Mouse (Mus musculus): ENCODE results near the gene 4933424G06Rik.
A peak's percentile ranks its signal among the peaks of the same experiment; 100 is the strongest.
"Not testable (repeated sequence)": the region's sequence is repeated elsewhere in the genome, so short reads cannot be mapped to it uniquely, and the experiment has no call there.

The 4933424G06Rik gene

DNA sequence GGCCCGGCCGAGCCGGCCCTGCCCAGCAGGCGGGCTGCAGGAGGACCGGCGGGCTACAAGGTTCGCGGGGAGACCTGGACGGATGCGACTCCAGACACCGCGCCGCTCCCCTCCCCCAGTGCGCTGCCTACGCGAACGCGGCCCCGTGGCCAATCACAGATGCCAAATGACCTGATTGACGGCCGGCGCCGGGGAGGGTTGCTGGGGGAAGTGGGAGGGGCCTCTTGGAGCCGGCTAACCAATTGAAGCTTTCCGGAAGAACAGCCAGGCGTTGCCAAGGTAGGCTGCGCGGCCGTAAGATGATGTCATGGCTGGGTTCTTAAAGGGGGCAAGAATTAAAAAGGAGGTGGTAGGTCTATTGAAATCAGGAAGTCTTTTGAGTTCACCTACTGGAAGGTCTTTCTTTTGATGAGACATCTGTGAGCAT is at the start of gene 4933424G06Rik:
TSS of gene 4933424G06Rik (plus strand) at position 296 of the 427 bp plus-strand sequence.
- DNase-seq: peak; percentile 98

DNA sequence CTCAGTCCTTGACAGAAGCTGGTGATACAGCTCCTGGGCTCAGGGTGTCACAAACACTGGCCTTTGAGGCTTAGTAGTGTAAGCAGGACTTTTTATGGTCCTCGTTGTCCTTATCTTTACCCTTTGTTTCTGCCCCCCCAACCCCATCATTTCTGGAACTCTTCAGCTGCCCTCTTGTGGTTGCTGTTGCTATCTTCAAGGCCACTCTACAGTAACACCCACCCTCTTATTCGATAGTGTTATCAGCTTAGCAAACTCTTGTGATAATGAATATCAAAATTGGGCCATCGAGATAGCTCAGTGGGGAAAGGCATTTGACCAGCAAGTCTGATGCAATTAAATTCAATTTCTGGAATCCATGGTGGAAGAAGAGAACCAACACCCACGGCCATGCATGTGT is 45.5 kb upstream of the 4933424G06Rik start:
- peak; percentile 45 for DNase-seq

DNA sequence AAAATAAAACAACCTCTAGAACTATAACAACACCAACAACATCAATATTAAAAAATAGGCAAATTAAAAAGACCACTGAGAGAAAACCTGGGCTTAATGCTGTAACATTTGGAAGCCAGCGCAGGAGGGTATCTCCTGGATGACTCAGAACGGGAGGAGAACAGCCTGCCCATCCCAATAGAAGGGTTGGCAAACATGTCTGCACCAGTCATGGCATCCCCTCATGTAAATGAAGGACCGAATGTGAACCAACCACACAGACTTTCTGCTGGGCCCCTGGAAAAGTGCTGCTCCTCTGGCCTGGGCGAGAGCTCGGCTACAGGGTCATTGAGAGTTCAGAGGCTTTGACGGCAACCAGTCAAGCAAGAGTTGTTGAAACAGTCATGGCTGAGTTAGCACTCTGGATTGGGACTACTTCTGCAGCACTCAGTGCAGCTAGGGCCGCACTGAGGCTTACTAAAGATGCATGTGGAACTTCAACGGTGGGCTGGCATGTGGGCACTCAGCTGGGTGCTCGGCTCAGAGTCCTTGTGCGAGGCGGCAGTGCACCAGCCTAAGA is 44.7 kb upstream of the 4933424G06Rik start:
- DNase-seq: no peak

DNA sequence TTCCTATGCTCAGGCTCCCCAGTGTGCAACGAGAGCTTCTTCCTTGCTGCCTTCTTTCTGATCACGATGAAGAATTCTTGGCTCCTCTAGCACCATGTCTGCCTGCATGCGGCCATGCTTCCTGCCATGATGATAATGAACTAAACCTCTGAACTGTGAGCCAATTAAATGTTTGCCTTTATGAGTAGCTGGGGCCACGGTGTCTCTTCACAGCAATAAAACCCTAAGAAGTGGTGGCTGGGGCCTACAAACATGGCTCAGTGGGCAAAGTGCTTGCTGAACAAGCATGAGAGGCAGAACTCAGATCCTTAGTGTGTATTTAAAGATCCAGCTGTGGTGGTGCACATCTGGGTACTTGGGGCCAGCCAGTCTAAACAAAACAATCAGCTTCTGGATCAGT is 44.0 kb upstream of the 4933424G06Rik start:
- no peak for DNase-seq

DNA sequence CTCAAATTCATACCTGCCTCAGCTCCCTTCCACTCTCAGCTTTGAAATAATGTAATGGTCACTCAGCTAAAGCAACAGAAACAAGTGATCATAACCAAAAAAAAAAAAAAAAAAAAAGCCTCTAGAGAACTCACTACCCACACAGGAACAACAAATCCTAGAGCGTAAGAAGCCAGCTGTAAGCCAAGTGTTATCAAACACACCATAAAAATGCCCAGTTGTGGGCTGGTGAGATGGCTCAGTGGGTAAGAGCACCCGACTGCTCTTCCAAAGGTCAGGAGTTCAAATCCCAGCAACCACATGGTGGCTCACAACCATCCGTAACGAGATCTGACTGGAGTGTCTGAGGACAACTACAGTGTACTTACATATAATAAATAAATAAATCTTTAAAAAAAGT is 41.9 kb upstream of the 4933424G06Rik start:
- not testable (repeated sequence) for DNase-seq

DNA sequence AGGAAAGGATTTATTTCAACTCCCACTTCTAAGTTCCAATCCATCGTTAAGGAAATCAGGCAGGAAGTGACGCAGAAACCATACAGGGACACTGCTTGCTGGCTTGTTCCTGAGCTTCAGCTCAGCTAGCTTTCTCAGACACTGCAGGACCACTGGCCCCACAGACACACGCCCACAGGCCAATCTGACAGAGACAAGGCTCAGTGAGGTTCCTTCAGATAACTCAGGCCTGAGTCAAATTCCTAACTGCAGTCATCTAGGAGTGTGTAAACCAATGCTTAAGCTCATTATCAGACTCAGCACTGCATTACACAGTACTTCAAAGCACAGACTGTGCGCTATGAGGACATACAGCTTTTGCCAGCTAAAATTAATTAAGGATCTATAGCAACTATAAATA is 39.7 kb upstream of the 4933424G06Rik start:
- no peak for DNase-seq

DNA sequence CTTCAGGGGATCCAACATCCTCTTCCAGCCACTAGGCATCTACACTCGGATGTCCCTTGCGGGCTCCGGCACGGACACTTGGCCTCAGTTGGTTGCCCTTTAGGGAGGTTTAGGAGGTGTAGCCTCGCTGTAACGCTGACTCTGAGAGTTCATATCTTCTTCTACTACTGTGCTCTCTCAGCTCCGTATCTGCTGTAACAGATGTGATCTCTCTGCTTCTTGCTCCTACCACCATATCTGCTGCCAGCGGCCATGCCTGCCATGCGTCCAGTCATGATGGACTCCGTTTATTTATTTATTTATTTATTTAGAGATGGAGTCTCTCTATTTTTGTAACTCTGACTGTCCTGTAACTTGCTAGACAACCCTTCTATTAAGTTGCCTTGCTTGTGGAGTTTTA is 38.7 kb upstream of the 4933424G06Rik start:
- DNase-seq: no peak

DNA sequence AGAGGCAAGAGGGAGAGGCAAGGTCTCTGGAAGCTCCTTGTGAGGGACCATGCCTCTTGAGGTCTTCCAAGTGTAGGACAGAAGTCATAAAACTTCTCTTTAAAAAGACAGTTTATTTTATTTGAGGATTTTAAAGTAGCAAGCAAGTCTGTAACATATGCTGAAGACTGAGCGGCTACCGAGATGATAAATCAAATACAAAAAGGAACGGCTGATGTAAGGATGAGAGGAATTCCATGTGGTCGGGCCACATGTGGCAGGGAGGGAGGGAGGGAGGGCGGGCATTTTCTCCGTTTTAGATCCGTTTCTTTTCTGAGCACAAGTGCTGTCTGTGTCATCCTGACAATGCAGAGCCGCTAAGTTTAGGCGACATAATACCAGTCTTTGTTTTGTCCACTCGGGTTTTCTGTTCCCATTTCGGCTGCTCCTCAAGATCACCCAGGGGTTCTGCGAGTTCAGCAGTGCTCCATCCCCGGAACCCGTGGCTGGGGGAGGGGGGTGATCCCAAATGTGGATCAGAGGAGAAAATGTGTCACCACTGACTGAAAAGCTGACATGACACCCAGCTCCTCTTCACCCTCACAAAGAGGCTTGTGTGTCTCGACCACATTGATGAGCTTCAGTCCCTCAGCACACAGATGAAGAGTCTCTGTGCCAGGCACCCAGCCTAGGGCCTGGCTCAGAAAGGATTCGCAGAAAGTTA is 37.1 kb upstream of the 4933424G06Rik start:
- no peak for DNase-seq

DNA sequence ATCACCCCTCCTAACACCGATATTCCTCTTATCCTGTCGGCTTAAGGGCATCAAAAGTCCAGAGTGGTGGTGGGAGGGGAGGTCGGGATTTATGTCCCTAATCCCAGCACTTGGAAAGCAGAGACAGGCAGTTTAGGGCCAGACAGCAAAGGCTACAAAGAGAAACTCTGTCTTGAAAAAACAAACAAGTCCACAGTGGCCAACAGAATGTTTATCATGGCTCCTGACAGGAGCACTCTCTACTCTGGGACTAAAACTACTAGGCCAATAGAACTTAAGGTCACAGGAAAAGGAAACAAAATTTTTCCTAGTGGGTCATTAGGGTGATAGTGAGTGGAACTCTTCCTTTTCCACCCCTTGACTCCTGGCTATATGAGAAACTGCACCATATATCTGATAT is 35.0 kb upstream of the 4933424G06Rik start:
- no peak for DNase-seq

DNA sequence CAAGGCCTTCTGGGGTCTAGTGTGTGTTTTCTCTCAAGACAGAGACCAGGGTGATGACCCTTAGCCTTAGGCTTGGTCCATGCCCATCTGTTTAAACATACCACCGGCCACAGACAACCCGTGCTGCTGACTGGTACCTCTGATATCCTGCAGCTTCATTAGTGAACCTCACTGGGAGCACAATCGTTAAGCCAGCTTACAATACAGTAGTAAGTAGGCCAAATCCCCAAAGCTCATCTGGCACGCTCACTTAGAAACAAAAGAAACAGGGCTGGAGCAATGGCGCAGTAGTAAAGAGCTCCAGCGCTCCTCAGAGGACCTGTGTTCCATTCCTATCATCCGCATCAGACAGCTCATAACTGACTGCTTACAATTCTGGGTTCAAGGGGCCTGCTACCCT is 29.1 kb upstream of the 4933424G06Rik start:
- DNase-seq: no peak

DNA sequence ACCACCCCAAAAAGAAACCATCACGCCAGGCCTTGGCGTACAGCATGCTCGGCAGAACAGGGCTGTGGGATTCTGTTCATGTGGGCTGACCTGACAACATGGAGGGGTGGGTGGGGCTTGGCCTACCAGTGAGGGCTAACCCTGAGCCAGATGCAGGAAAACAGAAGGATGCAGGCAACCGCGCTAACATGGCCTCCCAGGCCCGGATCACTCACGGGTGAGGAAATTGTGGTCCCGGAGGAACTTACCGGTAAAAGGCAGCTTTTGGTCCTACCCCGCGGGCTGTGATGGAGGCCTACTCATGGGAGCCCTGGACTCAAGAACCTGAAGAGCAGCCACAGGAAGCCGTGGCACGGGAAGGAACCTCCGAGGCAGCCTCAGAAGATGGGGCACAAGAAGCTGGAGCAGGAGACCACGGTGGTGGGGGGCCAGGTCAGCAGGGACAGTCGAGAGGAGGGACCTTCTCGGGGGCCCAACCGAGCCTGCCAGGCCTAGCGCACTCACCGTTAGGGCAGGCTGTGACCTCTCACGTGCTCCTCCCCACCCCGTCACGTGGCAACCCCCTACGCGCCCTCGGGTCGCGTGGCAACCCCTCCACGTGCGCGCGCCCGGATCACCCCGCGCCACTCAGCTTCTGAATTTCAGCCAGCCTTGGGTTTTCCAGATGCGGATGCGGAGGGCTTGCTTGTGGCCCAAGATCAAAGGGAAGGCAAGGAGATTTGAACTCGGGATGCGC is 27.2 kb upstream of the 4933424G06Rik start, which contains the start of gene Fam178b:
TSS of gene Fam178b (minus strand) at position 564 of the 736 bp plus-strand sequence.
- no peak for DNase-seq

DNA sequence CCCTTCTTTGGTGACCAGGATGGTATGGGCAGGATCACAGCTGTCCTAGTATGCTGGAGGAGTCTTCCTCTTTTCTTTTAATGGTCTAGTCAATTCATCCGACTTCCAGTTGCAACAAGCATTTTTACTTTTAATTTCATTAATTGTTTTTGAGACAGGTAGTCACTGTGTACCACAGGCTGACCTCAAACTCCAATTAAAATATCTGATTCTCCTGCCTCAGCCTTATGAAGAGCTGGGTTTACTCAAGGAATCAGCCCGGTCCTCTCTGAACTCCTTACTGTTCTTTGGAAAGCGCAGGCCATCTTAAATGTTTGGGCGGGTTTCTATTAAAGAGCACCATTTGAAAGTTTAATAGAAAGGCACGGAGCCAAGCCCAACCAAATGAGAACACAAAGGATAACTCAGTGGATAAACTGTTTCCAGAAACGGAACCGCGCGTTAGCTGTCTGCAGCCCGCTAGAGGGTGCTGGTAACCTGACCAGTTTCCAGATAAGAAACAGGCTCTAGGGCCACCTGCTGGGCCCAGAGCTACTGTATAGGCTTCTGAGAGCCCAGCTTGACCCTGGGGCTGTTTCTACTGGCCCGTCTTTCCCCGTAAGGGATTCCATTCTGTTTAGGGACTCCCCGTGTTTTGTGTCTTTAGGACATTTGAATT is 26.0 kb upstream of the 4933424G06Rik start:
- peak; percentile 70 for DNase-seq

DNA sequence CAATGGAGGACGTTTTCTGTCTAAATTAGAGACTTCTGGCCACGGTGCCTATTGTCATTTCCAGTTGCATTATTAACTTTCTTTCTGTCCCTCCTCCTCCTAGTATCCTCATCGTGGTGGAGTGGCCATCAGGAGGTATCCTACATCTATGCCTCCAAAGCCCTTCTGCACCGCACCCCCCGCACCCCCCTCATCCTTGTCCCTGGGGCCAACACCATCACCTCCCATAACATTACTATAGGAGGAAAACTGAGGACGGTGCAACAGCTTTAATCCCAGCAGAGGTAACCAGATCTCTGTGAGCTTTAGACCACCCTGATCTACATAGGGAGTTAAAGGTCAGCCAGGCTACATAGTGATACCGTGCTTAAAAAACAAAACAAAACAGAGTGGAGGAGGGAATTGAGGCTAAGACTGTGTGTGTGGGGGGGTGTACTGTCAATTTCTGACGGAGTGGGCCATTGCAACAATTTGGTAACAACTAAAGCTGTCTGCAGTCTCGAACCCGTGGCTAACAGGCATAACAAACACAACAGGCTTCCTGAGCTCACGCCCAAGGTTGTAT is 19.2 kb upstream of the 4933424G06Rik start:
- DNase-seq: peak; percentile 32

DNA sequence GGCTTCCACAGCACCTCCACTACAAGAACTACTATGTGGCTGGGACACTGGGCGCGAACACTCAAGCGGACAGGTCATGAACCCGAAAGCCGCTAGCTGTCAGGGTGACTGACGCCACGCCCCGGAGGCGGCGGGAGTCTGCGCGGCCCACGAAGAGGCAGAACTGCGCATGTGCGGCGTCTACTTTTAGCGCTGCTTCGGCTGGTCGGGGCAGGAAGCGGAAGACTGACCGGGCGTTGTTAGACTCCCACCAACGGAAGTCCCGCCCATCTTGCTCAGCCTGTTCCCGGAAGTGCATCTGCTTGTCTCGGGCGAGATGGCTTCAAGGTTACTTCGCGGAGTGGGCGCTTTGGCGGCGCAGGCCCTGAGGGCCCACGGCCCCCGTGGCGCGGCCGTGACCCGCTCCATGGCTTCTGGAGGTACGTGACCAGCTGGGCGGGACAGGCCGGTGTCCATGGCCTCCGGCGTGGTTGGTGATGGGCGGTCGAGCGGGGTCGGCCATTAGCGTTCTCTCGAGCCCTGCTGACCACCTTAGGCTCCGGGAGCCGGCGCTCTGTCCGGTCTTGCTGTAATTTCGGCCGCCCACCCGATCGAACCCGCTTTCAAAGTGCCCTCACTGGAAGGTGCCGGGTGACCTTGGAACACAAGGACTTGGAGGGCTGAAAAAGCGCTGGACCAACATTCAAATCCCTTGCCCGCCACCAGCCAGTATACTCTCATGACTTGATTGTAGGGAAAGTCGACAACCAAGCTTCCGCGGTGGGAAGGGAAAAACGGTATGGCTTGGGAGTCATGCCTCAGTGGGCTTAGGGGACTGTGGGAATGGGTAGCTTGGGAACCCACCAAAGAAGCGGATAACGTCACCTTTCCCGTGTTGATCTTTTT is 18.4 kb upstream of the 4933424G06Rik start, which contains the start of gene Cox5b:
TSS of gene Cox5b (plus strand) at position 179 of the 885 bp plus-strand sequence.
- DNase-seq: peak; percentile 96

DNA sequence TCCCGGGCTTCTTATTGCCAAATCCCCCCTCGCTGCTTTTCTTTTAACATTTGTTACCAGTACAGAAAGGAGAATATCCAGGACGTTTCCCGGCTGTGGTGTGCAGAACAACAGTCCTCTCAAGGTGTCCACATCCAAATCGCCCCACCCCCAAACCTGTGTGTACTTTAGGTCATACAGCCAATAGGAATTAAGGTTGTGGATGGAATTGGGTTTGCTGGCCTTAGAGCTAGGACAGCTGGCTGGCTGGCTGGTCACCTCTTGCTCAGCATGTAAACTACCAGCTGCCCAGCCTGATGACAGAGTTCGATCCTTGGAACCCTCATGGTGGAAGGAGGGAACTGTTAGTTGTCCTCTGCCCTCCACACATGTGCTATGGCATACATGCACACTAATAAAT is 15.1 kb upstream of the 4933424G06Rik start:
- DNase-seq: no peak

DNA sequence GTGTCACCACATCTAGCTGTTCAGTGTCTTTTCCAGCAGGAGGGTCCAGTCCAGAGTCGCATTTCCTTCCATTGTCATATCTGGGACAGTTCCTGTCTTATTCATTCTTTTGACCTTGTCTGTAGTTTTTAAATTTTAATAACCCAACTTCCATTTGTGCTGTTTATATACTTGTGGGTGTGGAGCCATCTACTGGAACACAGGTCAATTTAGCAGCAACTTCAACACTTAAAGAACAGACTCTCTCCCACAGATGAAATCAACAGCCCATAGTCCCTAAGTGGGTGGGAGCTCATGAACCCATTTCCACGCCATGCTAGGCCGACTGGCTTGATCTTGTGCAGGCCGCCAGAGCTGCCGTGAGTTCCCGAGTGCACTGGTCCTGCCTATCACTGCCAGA is 13.5 kb upstream of the 4933424G06Rik start:
- DNase-seq: no peak

DNA sequence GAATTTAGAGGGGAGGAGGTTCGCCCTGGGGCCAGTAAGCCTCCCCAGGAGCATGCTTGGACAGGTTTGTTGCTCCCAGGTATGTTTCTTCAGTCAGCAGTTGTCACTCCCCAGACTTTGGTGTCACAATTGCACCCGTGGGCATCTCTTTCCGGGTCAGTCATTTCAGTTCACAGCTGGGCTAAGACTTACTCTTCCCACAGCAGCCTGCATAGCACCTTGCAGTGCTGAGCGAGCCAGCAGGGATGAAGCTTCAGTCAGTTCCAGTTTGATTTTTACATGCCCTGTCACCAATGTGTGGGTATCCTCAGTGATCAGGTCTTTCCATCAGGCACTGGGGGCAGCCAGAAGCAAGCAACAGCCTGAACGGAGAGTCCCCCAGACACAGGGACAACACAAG is 12.9 kb upstream of the 4933424G06Rik start:
- DNase-seq: no peak

DNA sequence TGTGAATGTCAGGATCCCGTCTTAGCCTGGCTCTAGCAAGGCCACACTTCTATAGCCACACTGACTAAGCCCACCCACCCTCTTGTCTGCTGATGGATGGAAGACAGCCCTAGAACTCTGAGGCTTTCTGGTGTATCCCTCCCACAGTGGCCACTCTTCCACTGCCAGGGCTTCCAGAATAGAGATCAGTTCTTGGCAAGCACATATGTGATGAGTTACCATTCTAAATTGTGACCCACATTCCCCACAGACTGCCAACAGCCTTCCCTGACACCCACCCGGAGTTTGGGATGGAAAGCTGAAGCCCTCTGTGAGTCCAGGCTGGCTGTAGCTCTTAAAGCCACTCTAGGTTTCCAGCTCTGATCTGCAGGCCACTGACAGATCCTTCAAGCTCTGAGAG is 2.8 kb upstream of the 4933424G06Rik start:
- no peak for DNase-seq

DNA sequence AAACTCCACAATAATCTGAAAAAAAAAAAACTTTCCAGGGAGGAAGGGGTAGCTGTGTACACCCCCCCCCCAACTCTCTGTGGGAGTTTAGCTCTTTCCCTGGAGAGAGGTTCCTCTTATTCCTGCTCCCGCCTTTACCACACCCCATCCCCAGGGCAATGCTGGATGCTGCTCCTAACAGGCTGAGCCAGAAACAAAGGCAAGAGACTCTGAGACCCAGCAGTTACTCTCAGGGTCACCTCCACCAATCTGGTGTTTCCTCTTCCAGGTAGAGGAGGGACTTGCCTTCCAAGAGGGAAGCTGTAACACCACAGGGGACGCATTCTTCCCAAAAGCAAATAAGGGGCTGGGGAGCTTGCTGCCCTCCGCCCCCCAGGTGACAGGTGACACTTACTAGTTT is 2.2 kb upstream of the 4933424G06Rik start:
- DNase-seq: no peak

DNA sequence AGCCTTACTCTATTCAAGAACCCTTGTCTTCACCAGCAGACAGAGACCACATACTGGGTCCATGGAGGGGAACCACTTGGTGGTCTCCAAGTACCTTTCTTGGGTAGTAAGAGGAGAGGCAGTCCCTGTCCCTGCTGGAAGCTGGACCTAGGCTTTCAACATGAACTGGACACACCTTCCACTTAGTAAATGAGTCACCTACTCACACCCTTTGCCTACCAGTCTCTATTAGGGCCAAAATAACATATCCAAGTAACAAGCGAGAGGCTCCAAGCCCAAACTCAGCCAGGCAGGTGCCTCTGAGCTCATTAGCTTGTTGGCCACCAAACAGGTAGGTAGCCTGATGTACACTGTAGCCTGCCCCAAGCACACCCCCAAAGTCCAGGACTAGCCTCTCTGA is 1.3 kb upstream of the 4933424G06Rik start:
- no peak for DNase-seq

DNA sequence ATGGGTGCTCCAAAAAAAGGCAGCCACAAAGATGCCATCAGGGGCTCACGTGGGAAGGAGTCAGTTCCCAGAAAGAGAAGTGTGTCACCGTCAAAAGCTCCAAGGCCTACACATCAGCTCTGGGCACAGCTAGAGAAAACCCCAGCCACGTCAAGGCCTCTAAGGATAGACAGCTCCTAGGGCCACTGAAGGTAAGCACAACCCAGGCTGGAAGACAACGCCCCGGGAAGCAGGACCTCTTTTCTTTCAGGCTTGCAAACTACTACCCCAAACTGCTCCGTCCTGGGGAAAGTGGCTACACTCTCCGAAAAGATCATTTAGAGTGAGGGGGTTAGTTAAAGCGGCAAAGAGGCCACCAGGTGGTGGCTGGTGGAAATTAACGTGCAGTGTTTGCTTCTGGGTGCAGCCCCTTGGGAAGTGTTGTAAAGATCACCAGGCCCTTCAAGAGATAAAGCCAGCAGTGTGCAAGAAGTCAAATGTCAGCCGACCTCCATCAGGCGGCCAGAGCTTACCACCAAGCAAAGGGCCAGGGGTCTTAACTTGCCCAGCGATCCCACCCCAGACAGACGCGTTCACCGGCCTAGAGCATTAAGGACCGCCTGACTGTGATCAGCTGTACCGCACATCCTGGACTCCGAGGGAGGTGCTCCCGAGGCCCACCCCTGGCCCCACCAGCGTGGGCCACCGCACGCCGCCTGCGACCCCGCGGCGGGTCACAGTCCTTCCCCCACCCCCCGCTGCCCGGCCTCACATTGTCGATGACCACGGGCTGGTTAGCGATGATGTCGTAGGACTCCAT is 695 bp upstream of the 4933424G06Rik start:
- DNase-seq: peak; percentile 32

All from cerebellum, adult 11 months (tissue).